Mouse (Mus musculus): ENCODE results near the gene Skp1a. TPM values are rescaled to one million over a fixed set of nuclear protein-coding genes. Genes with fewer than 3 reads are reported as not detected.
A peak's percentile ranks its signal among the peaks of the same experiment; 100 is the strongest.

The Skp1a gene
- polyA plus RNA-seq, 1 experiment from 2014 or later, result 739 TPM

DNA sequence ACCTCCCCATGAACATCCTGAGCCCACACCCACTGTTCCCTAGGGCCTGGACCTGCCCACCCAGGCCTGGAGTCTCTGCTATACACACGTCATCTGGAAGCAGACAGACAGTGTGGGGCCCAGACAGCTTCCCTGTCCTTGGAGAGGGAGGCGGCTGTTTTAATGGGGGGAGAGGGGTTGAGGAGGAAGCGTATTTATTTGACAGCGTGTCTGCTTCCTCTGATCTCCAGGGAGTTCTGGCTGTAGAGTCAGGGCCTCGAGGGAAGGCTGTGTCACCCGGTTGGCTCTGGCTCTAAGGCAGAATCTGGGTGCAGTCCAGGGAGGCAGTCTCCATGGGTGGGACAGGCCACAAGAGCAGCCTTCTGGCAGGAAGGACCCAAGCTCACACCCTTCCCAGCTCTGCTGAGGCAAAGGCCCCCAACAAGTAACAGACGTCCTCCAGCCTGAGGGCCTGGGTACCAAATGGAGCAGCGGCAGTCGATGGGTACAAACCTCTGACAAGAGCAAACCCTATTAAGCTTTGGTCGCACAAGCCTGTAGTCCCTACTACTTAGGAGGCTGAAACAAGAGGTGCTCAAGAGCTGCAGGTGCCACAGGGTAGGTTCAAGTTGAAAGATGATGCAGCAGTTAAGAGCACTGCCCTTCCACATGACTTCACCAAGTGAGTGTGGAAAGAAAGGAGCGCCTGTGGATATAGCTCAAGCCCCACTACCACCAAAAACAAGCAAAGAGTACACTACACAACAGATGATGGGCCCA, 41.6 kb downstream of the Skp1a start:
- H3K36me3 ChIP-seq (ENCODE audit: control insufficient read depth, insufficient read depth, low read length), result no peaks in the 10 kb centered on the region
- peaks cover 4% of the 10 kb centered on the region; the same call in 1 of the 2 replicates for H3K4me1 ChIP-seq (ENCODE audit: control insufficient read depth, insufficient read depth, low read length)
- 46% methylated on average over 10 of the region's 11 CpGs for WGBS
- ATAC-seq (ENCODE audit: low read depth), result no peak
- no peak overlapping the region for H3K4me3 ChIP-seq (ENCODE audit: low read depth, low read length)
- H3K27me3 ChIP-seq (replicated peaks; ENCODE audit: control insufficient read depth, insufficient read depth, low read length), result no peaks in the 10 kb centered on the region
- H3K9me3 ChIP-seq (ENCODE audit: control insufficient read depth, low read length), result no peaks in the 10 kb centered on the region
- H3K4me2 ChIP-seq (ENCODE audit: low read depth, low read length), result no peak overlapping the region
- no peak overlapping the region for H3K9ac ChIP-seq (ENCODE audit: low read depth, low read length)
- peak; percentile 29 for DNase-seq (ENCODE audit: low spot score)
- H3K27ac ChIP-seq (replicated peaks; ENCODE audit: low read depth, low read length), result peak overlapping the region; percentile 4; the same call in 1 of the 2 replicates

DNA sequence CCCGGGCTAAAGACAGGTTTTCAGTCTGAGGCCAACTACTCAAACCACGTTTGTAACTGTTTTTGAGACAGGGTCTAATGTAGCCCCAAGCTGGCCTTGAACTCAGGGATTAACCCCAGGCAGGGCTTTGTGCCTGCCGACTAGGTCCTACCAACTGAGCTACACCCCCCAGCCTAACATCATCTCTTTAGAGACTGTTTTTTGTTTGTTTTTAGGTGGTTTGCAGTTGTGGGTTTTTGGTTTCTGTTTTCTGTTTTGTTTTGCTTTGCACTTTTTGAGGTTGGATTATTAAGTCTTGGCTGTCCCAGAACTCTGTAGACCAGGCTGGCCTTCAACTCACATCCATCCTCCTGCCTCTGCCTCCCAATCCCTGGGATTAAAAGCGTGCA, 42.1 kb downstream of the Skp1a start:
- no peak for DNase-seq (ENCODE audit: low spot score)
- no peak overlapping the region for H3K27ac ChIP-seq (replicated peaks; ENCODE audit: low read depth, low read length)
- H3K36me3 ChIP-seq (ENCODE audit: control insufficient read depth, insufficient read depth, low read length), result no peaks in the 10 kb centered on the region
- H3K4me1 ChIP-seq (ENCODE audit: control insufficient read depth, insufficient read depth, low read length), result peaks cover 4% of the 10 kb centered on the region; the same call in 1 of the 2 replicates
- WGBS, result 79% methylated on average over 4 of the region's 4 CpGs
- H3K4me3 ChIP-seq (ENCODE audit: low read depth, low read length), result no peak overlapping the region
- no peak for ATAC-seq (ENCODE audit: low read depth)
- H3K4me2 ChIP-seq (ENCODE audit: low read depth, low read length), result no peak overlapping the region
- no peaks in the 10 kb centered on the region for H3K27me3 ChIP-seq (replicated peaks; ENCODE audit: control insufficient read depth, insufficient read depth, low read length)
- H3K9ac ChIP-seq (ENCODE audit: low read depth, low read length), result no peak overlapping the region
- no peaks in the 10 kb centered on the region for H3K9me3 ChIP-seq (ENCODE audit: control insufficient read depth, low read length)

DNA sequence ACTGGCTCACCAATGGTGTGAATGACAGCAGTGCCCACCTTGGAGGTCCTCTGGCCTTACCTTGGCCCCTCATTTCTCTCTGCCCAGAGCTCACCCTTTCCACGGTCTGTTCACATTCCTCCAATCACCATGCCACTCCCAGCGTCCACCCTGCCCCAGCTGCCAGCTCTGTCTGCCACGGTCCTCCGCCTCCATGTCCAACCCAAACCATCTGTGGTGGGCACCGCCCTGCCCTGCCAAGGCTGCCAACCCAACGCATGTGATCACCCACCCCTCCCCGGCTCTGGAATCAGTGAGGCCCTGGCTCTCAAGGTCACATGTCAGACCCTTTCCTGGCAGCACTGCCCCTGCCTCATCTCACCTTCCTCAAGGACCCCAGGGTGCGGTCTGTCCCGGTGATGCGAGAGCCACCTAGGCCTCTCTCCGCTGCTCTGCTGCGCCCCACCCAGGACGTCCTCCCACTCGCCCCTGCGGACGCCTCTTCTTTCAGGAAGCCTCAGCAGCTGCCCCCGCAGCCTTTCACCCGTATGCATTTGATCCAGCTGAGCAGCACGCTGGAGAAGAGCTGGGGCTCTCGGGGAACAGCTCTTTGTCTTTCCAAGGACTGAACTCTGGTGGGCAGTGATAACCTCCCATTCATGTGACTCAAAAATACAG, 42.8 kb downstream of the Skp1a start:
- no peak for ATAC-seq (ENCODE audit: low read depth)
- WGBS, result 85% methylated on average over 20 of the region's 20 CpGs

DNA sequence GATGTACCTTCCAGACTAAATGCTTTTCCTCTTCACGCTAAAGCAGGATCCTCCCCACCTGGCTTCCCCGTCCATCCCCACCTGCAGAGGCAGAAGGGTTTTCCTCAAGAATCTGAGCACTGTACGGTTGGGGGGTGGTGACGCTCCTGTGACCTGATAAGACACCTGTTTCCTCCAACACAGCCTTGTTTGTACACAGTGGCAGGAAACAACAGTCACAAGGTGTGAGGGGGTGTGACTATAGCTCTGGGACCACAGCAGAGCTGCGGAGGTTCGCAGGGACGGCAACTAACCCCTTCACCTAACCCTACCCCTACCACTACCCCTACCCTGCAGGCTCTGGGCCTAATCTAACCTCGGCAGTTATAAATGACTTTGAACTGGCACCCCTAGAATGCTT, 43.6 kb downstream of the Skp1a start:
- ATAC-seq (ENCODE audit: low read depth) (no peak), DNase-seq (ENCODE audit: low spot score) (no peak)
- H3K4me1 ChIP-seq (ENCODE audit: control insufficient read depth, insufficient read depth, low read length), result peaks cover 4% of the 10 kb centered on the region; the same call in 1 of the 2 replicates
- H3K27me3 ChIP-seq (replicated peaks; ENCODE audit: control insufficient read depth, insufficient read depth, low read length), result no peaks in the 10 kb centered on the region
- H3K27ac ChIP-seq (replicated peaks; ENCODE audit: low read depth, low read length), result no peak overlapping the region
- H3K9ac ChIP-seq (ENCODE audit: low read depth, low read length), result no peak overlapping the region
- H3K4me2 ChIP-seq (ENCODE audit: low read depth, low read length), result no peak overlapping the region
- 77% methylated on average over 8 of the region's 8 CpGs for WGBS
- no peaks in the 10 kb centered on the region for H3K9me3 ChIP-seq (ENCODE audit: control insufficient read depth, low read length)
- no peak overlapping the region for H3K4me3 ChIP-seq (ENCODE audit: low read depth, low read length)
- no peaks in the 10 kb centered on the region for H3K36me3 ChIP-seq (ENCODE audit: control insufficient read depth, insufficient read depth, low read length)

More for the DNA sequence above, 42.8 kb downstream of the Skp1a start:
- Histone ChIP-seq H3K4me3 (ENCODE audit: low read depth, low read length) (no peak overlapping the region), H3K9me3 (ENCODE audit: control insufficient read depth, low read length) (no peaks in the 10 kb centered on the region), H3K36me3 (ENCODE audit: control insufficient read depth, insufficient read depth, low read length) (no peaks in the 10 kb centered on the region), H3K27me3 (replicated peaks; ENCODE audit: control insufficient read depth, insufficient read depth, low read length) (no peaks in the 10 kb centered on the region), H3K9ac (ENCODE audit: low read depth, low read length) (no peak overlapping the region), H3K4me1 (ENCODE audit: control insufficient read depth, insufficient read depth, low read length) (peaks cover 4% of the 10 kb centered on the region; the same call in 1 of the 2 replicates), H3K27ac (replicated peaks; ENCODE audit: low read depth, low read length) (no peak overlapping the region), H3K4me2 (ENCODE audit: low read depth, low read length) (no peak overlapping the region)
- DNase-seq (ENCODE audit: low spot score), result no peak

DNA sequence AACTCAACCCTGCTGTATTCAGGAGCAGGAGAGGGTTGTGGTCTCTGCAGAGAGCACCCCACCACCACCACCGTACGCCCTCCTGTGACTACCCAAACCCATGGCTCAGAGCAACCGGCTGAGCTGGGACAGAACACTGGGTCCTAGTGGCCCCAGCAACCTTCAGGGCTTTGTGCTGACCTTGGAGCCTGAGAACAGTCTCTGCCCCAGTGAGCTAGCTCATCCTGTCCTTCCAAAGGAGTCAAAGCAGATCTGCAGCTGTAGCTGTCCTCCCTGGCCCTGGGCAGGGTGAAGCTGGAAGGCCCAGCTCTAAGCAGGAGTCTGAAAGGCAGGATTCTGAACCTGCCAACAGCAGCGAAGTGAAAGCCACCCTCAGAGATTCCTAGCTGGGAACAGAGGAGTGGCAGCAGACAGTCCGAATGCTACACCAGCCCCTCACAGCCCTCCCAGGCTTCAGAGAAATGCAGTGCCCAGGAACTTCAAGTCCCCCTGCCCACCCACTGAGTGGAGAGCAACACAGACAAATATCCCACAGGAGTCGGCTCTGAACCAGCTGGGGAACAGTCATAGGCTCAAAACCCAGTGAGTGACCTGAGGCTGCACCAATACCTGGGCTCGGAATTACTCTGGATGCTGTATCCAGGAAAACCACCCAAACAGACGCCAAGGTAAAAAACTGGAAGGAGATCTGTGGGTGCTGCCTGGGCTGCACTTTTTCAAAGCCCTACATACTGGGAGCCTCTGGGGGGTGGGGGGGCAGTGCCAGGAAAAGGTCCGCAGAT, 44.2 kb downstream of the Skp1a start:
- WGBS, result 79% methylated on average over 9 of the region's 9 CpGs
- H3K4me3 ChIP-seq (ENCODE audit: low read depth, low read length), result no peak overlapping the region
- no peak overlapping the region for H3K4me2 ChIP-seq (ENCODE audit: low read depth, low read length)
- H3K27ac ChIP-seq (replicated peaks; ENCODE audit: low read depth, low read length), result no peak overlapping the region
- no peaks in the 10 kb centered on the region for H3K9me3 ChIP-seq (ENCODE audit: control insufficient read depth, low read length)
- DNase-seq (ENCODE audit: low spot score) (no peak), ATAC-seq (ENCODE audit: low read depth) (no peak)
- no peak overlapping the region for H3K9ac ChIP-seq (ENCODE audit: low read depth, low read length)
- peaks cover 4% of the 10 kb centered on the region; the same call in 1 of the 2 replicates for H3K4me1 ChIP-seq (ENCODE audit: control insufficient read depth, insufficient read depth, low read length)
- H3K27me3 ChIP-seq (replicated peaks; ENCODE audit: control insufficient read depth, insufficient read depth, low read length), result no peaks in the 10 kb centered on the region
- H3K36me3 ChIP-seq (ENCODE audit: control insufficient read depth, insufficient read depth, low read length), result no peaks in the 10 kb centered on the region

DNA sequence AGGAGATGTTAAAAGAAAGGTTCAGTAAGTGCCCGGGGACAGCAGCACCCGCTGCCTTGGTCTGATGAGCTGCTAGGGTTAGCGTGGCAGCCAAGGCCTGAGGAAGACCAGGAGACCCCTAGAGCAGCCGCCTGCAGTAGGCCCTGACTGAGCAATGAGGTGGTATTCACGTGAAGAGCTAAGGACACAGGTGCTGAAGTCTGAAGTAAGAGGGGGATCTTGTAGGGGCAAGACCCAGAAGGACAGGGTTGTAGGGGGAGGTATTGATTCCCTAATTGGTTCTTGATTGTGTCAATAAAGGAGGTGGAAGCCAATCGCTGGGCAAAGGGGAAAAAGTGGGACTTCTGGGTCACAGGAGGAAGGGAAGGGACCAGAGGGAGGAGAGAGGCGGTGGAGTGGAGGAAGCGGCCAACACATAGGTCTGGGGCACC, 45.2 kb downstream of the Skp1a start:
- no peak for DNase-seq (ENCODE audit: low spot score)
- ATAC-seq (ENCODE audit: low read depth), result no peak
- Histone ChIP-seq H3K27me3 (replicated peaks; ENCODE audit: control insufficient read depth, insufficient read depth, low read length) (peaks cover 5% of the 10 kb centered on the region; the same call in 1 of the 2 replicates), H3K9ac (ENCODE audit: low read depth, low read length) (no peak overlapping the region), H3K36me3 (ENCODE audit: control insufficient read depth, insufficient read depth, low read length) (no peaks in the 10 kb centered on the region), H3K4me3 (ENCODE audit: low read depth, low read length) (no peak overlapping the region), H3K9me3 (ENCODE audit: control insufficient read depth, low read length) (no peaks in the 10 kb centered on the region), H3K4me2 (ENCODE audit: low read depth, low read length) (no peak overlapping the region), H3K4me1 (ENCODE audit: control insufficient read depth, insufficient read depth, low read length) (peaks cover 4% of the 10 kb centered on the region; the same call in 1 of the 2 replicates), H3K27ac (replicated peaks; ENCODE audit: low read depth, low read length) (no peak overlapping the region)
- WGBS, result 90% methylated on average over 8 of the region's 8 CpGs

DNA sequence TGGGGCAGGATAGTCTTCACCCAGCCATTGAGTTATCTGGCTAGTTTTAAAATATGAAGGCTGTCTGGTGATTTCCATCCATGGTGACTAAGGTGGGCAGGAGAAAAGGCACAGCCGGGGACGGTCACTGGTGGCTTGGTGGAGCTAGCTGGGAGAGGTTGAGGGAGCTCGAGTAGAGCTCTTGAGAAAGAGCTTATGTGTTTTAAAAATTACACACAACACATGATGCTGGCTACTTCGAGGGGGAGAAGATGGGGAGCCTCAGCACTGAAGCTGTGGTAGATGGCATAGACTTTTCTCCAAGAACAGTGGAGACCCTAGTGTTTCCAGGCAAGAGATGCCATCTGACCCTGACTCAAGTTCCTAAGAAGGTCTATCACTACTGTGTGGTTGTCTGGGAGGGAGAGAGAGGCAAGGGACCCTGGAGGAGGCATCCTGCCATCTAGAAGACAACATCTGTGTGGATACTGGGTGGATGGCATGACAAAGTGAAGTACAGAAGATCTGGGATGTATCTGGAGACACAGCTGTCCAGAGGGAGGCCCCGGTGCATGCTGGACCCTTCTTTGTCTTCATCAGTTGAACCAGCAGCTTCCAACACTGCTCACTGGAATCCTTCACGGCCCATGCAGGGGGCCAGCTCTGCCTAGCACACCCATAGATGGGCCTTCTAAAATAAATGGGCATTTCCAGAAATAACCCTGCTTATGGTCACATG, 45.8 kb downstream of the Skp1a start:
- ATAC-seq (ENCODE audit: low read depth) (no peak), DNase-seq (ENCODE audit: low spot score) (no peak)
- Histone ChIP-seq H3K9me3 (ENCODE audit: control insufficient read depth, low read length) (no peaks in the 10 kb centered on the region), H3K27me3 (replicated peaks; ENCODE audit: control insufficient read depth, insufficient read depth, low read length) (peaks cover 11% of the 10 kb centered on the region; the same call in 1 of the 2 replicates), H3K4me2 (ENCODE audit: low read depth, low read length) (no peak overlapping the region), H3K27ac (replicated peaks; ENCODE audit: low read depth, low read length) (no peak overlapping the region), H3K9ac (ENCODE audit: low read depth, low read length) (no peak overlapping the region), H3K4me1 (ENCODE audit: control insufficient read depth, insufficient read depth, low read length) (peaks cover under 1% of the 10 kb centered on the region; the same call in 1 of the 2 replicates), H3K4me3 (ENCODE audit: low read depth, low read length) (no peak overlapping the region), H3K36me3 (ENCODE audit: control insufficient read depth, insufficient read depth, low read length) (no peaks in the 10 kb centered on the region)
- WGBS, result 87% methylated on average over 6 of the region's 6 CpGs

DNA sequence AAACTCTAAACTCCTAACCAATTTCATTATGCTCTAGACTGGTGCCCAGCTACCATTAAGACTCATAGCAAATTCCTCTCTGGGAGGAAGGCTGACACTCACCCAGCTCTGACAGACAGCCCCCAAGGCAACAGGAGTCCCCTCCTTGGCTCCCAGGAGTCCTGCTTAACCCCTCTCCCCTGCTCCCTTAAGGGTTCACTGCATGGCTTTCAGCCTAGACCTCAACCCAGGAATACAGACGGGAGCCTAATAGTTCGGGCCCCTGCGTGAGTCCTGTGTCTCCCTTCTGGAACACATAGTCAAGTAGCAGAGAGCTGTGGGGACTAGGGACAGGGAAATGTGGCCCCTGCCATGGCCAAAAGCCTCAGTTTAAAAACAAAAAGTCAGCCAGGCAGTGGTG, 46.4 kb downstream of the Skp1a start:
- H3K27me3 ChIP-seq (replicated peaks; ENCODE audit: control insufficient read depth, insufficient read depth, low read length), result peaks cover 13% of the 10 kb centered on the region; the same call in 1 of the 2 replicates
- WGBS, result 92% methylated on average over 3 of the region's 3 CpGs
- H3K4me3 ChIP-seq (ENCODE audit: low read depth, low read length), result no peak overlapping the region
- H3K27ac ChIP-seq (replicated peaks; ENCODE audit: low read depth, low read length), result no peak overlapping the region
- H3K4me1 ChIP-seq (ENCODE audit: control insufficient read depth, insufficient read depth, low read length), result no peaks in the 10 kb centered on the region; the same call in 1 of the 2 replicates
- DNase-seq (ENCODE audit: low spot score) (no peak), ATAC-seq (ENCODE audit: low read depth) (no peak)
- H3K36me3 ChIP-seq (ENCODE audit: control insufficient read depth, insufficient read depth, low read length), result no peaks in the 10 kb centered on the region
- no peak overlapping the region for H3K4me2 ChIP-seq (ENCODE audit: low read depth, low read length)
- no peak overlapping the region for H3K9ac ChIP-seq (ENCODE audit: low read depth, low read length)
- no peaks in the 10 kb centered on the region for H3K9me3 ChIP-seq (ENCODE audit: control insufficient read depth, low read length)
